Mouse (Mus musculus): ENCODE data around the gene Vmn1r113.
"Not testable (repeated sequence)": the region's sequence is repeated elsewhere in the genome, so short reads cannot be mapped to it uniquely, and the experiment has no call there.

Vmn1r113 gene

DNA sequence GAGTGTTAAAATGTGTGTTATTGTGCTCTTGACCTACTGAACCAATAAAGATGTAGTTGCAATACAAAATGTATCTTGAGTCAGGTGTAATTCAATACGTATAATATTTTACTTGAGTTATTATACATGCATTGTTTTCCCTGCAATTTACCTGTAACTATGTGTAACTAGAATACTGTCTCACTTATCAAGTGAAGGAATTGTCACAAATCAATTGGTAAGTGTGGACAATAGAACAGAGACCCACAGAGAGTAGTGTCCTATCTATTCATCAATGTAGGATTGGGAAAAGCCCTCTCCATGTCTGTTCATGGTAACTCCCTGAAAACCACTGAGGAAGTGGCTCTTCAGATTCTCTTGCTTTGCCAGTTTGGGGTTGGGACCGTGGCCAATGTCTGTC, at the start of gene Vmn1r113:
Gene Vmn1r113 (plus strand): TSS at position 301 of the 400 bp plus-strand sequence.
- not testable (repeated sequence) for DNase-seq (ENCODE audit: low spot score)

GRCm38 (mm10) chr7:20770885-20771284, 16.2 kb upstream of the Vmn1r113 start, which contains the start of gene Vmn1r112:
Gene Vmn1r112, plus strand, starts transcription at chr7:20771185.
- DNase-seq (ENCODE audit: low spot score), result not testable (repeated sequence)

DNA sequence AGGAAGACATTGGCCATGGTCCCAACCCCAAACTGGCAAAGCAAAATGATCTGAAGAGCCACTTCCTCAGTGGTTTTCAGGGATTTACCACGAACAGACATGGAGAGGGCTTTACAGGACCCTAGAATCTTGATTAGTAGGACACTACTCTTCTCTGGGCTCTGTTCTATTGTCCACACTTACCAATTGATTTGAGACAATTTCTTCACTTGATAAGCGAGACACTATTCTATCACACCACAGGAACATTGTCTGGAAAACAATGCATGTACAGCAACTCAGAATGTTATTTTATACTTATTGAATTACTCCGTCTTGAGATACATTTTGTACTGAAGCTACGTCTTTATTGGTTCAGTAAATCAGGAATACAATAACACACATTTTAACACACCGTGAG, 25.0 kb downstream of the Vmn1r113 start, which contains the start of gene Vmn1r114:
Gene Vmn1r114 (minus strand): TSS at position 101 of the 400 bp plus-strand sequence.
- DNase-seq (ENCODE audit: low spot score), result not testable (repeated sequence)
